Mouse (Mus musculus) adrenal gland, adult 2 months (tissue): ENCODE measurements around the gene Mblac2. TPM values are rescaled to one million over a fixed set of nuclear protein-coding genes. Genes with fewer than 3 reads are reported as not detected.

Experiments used
- DNase-seq: peaks from one replicate; pipeline ENCODE4 v3.0.0; 2021
- polyA plus RNA-seq: library from polyadenylated mRNA; depleted of rRNA; stranded (reverse); fragments of >200 nt; gene quantifications from 2 replicates; pipeline ENCODE4 v1.2.3, GENCODE M21; 2012
- total RNA-seq, 2 experiments: library from RNA; stranded (reverse); gene quantifications; 2 replicates each; pipeline ENCODE4 v1.2.3; 2021

The Mblac2 gene
- total and polyA plus RNA-seq, 3 experiments = 5.6 to 12.4 (median 10.6) TPM

- DNase-seq = no peak
Measured at GRCm38 (mm10) chr13:81740898-81741297, 29.8 kb downstream of the Mblac2 start.

GRCm38 (mm10) chr13:81743391-81744091 is 32.4 kb downstream of the Mblac2 start:
- DNase-seq = no peak

DNA sequence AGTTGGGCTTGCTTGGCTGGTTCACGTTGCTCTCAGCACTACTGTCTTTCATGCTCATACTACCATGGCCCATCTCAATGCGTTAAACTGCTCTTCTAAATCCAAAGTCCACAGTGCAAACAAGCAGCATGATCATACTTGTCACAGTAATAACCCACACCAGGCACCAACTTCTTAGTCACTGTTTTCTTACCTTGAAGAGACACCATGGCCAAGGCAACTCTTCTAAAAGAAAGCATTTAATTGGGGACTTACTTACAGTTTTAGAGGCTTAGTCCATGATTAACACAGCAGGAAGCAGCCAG is 32.9 kb downstream of the Mblac2 start:
- no peak for DNase-seq

GRCm38 (mm10) chr13:81754878-81755277 is 43.7 kb downstream of the Mblac2 start:
- peak; percentile 40 for DNase-seq

- DNase-seq = no peak
Measured at GRCm38 (mm10) chr13:81755324-81755723, 44.2 kb downstream of the Mblac2 start.

- DNase-seq = peak; percentile 64
Measured at GRCm38 (mm10) chr13:81757058-81757660, 46.0 kb downstream of the Mblac2 start.

- DNase-seq = peak; percentile 50
Measured at GRCm38 (mm10) chr13:81760379-81760778, 49.2 kb downstream of the Mblac2 start.

DNA sequence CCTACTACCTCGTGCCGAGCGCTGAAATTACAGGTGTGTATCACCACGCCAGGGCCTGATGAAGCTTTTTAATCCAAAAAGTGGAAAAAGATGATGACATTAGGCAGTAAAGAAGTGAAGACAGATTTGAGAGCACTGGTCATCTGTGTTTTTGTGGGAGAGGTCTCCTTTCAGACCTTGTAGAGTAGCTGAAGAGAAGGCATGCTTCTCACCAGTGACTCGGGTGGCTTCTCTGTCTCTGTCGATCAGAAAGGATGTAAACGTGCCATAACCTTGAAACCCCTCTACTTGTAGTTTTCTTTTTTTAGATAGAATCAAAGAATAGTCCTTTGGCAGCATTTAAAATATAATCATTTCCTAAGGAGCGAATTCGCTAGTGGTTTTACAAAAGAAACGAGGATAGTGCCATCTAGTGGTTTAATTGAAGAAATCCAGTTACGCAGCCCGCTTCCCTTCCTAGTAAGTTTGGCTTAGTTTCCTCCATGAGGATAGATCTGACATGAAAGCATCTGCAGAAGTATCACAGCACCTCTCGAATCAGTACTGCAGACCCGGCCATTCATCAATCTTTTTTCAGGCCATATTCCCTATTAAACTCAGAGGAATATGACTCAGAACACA is 50.5 kb downstream of the Mblac2 start:
- no peak for DNase-seq

GRCm38 (mm10) chr13:81764173-81764572 is 53.0 kb downstream of the Mblac2 start:
- no peak for DNase-seq

DNA sequence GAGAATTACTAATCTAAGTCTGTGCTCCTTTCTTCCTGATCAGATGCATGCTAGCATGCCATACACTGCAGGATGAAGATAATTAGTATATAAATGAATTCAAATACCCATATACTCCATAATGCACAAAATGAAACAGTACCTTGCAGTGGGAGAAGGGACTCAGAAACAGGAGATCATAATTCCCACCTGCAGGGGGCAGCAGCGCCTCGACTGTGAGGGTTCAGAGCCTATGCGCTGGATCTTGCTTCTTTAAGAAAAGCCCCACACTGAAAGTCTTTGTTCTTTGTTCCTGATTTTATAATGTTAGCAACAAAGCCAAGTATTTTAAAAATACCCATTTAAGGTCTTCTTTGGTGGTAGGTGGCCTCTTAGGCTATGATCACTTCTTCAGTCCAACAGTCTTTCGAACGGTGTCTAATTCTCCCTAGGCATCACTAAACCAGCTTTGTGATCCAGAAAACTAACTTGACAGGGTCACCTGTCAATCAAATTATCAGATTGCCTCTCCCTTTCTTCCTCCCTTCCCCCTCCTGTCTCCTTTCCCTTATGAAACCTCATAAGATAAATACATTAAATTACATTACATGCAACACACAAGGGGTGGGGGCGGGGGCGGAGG is 56.0 kb downstream of the Mblac2 start:
- DNase-seq = peak; percentile 67

DNA sequence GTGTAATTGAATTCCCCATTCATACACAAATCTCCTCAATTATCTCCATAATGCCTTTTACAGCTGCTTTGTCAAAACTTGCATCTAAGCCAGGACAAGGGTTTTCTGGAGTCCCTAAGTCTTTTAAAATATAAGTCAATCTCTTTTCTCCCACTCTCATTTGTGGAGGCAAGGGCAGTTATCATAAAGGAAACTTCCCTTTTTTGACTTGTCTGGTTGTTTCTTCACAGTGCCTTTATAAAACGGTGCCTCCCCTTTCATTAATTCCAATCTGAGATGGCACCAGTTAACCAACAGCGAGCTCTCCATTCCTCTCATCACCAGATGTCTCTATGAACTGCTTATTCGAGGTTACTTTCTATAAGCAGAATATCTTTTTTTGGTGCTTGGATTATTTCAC is 65.1 kb downstream of the Mblac2 start:
- DNase-seq = no peak

DNA sequence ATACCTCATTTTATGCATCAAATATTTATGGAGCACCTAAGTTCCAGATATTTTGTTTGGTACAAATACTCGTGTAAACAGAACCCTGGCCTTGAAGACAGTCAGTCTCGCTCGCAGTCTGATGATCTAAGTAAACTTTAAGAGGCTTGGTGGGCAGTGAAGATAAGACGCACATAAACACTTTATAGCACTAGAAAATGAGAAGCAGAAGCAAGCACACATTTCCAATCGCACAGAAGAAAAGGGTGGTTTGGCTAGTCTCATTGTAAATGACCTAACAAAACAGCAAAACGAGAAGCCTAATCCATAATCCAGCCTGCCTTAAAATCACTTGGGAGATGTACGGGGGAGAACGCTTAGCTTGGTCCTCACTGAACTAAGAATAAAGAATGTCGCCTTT is 71.3 kb downstream of the Mblac2 start:
- no peak for DNase-seq

DNA sequence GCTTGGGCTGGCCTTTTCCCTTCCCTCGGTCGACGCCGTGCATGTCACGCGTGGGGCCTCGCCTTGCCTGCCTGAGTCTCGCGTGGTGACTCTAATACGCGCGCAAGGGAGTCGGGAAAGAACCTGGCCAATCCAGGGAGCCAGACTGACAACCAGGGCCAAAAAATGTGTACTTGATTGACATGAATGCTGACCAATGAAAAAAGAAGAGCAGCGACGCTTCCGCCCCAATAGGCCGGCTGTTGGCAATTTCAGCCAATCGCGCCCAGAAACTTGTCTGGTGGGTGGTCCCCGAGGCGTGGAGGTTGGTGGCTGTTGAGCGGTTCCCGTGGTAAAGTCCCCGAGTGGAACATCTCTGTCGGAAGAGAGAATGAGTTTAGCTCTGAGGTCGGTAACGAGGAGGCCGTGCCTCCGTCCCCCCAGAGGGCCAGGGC is 71.8 kb downstream of the Mblac2 start, which contains the start of gene Cetn3:
Gene Cetn3 (plus strand): TSS at position 107 of the 434 bp plus-strand sequence.
- DNase-seq = peak; percentile 94

GRCm38 (mm10) chr13:81783405-81784342 is 72.5 kb downstream of the Mblac2 start:
- peak; percentile 99 for DNase-seq

DNA sequence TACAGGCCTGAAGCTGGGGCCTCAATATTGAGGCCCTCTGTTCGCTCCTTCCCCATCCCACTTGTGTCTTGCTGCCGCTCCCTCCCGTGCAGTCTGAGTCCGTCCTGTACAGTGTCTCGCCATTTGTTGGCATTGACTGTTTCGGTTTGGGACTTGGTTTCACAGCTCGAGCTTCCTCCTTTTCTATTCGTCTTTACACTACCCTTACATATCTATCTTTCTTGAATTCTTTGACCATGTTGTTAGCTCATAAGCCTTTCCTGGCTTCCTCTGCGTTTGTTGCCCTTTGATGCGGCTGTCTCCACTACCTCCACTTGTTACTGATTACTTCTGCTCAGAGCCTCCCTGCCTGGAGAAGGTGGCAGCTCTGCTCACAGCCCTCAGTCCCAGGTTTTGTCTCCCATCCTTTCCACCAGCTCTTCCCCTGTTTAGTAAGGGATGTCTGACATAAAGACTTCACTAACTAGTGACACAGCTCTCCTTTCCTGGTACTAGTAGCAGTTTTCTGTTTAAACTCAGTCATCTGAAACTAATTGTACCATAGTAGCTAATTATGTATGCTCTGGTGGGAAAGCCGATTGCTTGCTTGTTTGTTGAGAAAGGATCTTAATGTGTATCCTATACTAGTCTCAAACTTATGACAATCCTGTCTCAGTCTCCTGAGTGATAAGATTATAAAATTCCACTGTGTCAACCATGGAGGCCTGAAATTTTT is 74.8 kb downstream of the Mblac2 start:
- no peak for DNase-seq

GRCm38 (mm10) chr13:81790160-81790559 is 79.0 kb downstream of the Mblac2 start:
- DNase-seq = no peak

- DNase-seq = peak; percentile 53
Measured at GRCm38 (mm10) chr13:81791861-81792260, 80.7 kb downstream of the Mblac2 start.

GRCm38 (mm10) chr13:81793850-81794249 is 82.7 kb downstream of the Mblac2 start:
- DNase-seq = no peak

- no peak for DNase-seq
Measured at GRCm38 (mm10) chr13:81801121-81801520, 90.0 kb downstream of the Mblac2 start.
